In the genomic region with DNA sequence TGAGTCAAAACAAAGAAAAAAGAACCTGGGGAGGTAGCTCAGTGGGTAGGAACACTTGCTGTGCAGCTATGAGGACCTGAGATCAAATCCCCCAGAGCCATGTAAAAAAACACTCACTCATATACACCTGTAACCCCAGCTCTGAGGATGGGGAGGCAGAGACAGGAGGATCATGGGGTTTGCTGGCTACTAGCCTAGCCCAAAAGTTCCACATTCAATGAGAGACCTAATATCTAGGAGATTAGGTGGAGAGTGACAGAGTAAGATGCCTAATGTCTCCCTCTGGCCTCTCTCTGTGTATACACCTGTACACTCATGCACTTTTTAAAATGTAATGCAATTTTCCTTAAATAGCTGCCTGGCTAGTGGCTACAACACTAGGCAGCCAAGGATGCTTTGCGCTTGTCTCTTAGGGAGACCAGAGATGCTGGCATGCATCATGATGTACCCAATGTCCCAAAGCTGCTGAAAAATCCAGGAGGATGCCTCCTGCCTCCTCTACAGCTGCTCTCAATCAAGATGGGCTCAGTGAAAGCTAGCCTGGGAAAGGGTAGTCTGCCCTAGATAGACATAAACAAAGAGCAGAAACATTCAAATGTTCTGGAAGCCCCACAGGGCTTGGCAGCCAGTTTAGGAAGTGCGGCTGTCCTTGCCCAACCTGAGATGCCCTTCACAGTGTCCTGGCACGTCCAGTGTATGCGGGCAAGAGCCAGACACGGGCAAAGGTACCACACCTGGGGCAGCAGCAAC, we compare ENCODE assay signal across 15 mouse cellular contexts. TPM values are rescaled to one million over a fixed set of nuclear protein-coding genes. Genes with fewer than 3 reads are reported as not detected.
DNase-seq lines count a peak whose midpoint lies in the region; ATAC-seq and TF ChIP-seq lines count a peak whose summit lies in the region.
"Had no signal": no experiment of that assay in that cellular context is flagged by ENCODE, and none has a peak within 500 bp of the region (broad histone marks: within the 10 kb centered on the region; RNA-seq: fewer than 3 reads in every experiment).

No protein-coding gene starts in this region.

- no peak for DNase-seq in frontal cortex, postnatal 14 days (ENCODE audit: low spot score in 2 of 2)
- DNase-seq in kidney, postnatal 14 days: peak; percentile 32
- DNase-seq in cerebellum, postnatal 36 days: peak; percentile 82 to 86
- no peak for DNase-seq in spleen, postnatal 10 days (ENCODE audit: low spot score in 2 of 2)
- DNase-seq in midbrain, postnatal 0 days (ENCODE audit: low spot score): no peak
- DNase-seq: gastrocnemius, postnatal 14 days; right cerebral cortex, postnatal 14 days; thymus, adult 2 months had no signal

- H3K36me3 ChIP-seq in kidney, embryonic 14.5 days (ENCODE audit: control insufficient read depth, insufficient read depth, low read length): no peaks in the 10 kb centered on the region
- H3K36me3 ChIP-seq in midbrain, postnatal 0 days (ENCODE audit: insufficient read depth, low read length): no peaks in the 10 kb centered on the region
- H3K36me3 ChIP-seq: hindbrain, embryonic 10.5 days; midbrain, embryonic 13.5 days had no signal

- H3K4me1 ChIP-seq in kidney, embryonic 14.5 days (ENCODE audit: control insufficient read depth, insufficient read depth, low read length): no peaks in the 10 kb centered on the region
- no peaks in the 10 kb centered on the region for H3K4me1 ChIP-seq in midbrain, postnatal 0 days (ENCODE audit: insufficient read depth, low read length)
- H3K4me1 ChIP-seq: midbrain, embryonic 13.5 days had no signal

- no peaks in the 10 kb centered on the region for H3K9me3 ChIP-seq in kidney, embryonic 14.5 days (ENCODE audit: control insufficient read depth, low read length)
- no peaks in the 10 kb centered on the region for H3K9me3 ChIP-seq in midbrain, postnatal 0 days (ENCODE audit: low read length)
- H3K9me3 ChIP-seq: hindbrain, embryonic 10.5 days; midbrain, embryonic 13.5 days had no signal

- TF ChIP-seq CTCF in midbrain, postnatal 0 days (IDR thresholded peaks at IDR 0.05): no peak

- H3K4me3 ChIP-seq in kidney, embryonic 14.5 days (ENCODE audit: low read length): no peak overlapping the region
- H3K4me3 ChIP-seq in midbrain, postnatal 0 days (ENCODE audit: low read depth, low read length): no peak overlapping the region
- H3K4me3 ChIP-seq: forebrain, embryonic 13.5 days; hindbrain, embryonic 10.5 days; midbrain, embryonic 13.5 days had no signal

- no peak overlapping the region for H3K27ac ChIP-seq in kidney, embryonic 14.5 days (ENCODE audit: low read depth, low read length)
- no peak overlapping the region for H3K27ac ChIP-seq in midbrain, postnatal 0 days (ENCODE audit: low read depth, low read length)
- H3K27ac ChIP-seq: forebrain, embryonic 13.5 days; hindbrain, embryonic 10.5 days; midbrain, embryonic 13.5 days had no signal

- peak; percentile 79 for ATAC-seq in frontal cortex, adult (ENCODE audit: low TSS enrichment)
- ATAC-seq in kidney, embryonic 14.5 days (ENCODE audit: low FRiP score, low TSS enrichment): no peak
- ATAC-seq in cerebellum, adult (ENCODE audit: insufficient number of reproducible peaks, low FRiP score, low TSS enrichment): peak; percentile 66
- no peak for ATAC-seq in midbrain, postnatal 0 days (ENCODE audit: low FRiP score)
- ATAC-seq: forebrain, embryonic 13.5 days; lung, postnatal 0 days; midbrain, embryonic 13.5 days had no signal

- H3K27me3 ChIP-seq in kidney, embryonic 14.5 days (ENCODE audit: control insufficient read depth, insufficient read depth, low read length): no peaks in the 10 kb centered on the region
- no peaks in the 10 kb centered on the region for H3K27me3 ChIP-seq in midbrain, postnatal 0 days (ENCODE audit: insufficient read depth, low read length)
- H3K27me3 ChIP-seq: forebrain, embryonic 13.5 days; midbrain, embryonic 13.5 days had no signal

- H3K9ac ChIP-seq in kidney, embryonic 14.5 days (ENCODE audit: low read depth, low read length): no peak overlapping the region
- no peak overlapping the region for H3K9ac ChIP-seq in midbrain, postnatal 0 days (replicated peaks; ENCODE audit: low read length, poor library complexity, severe bottlenecking)
- H3K9ac ChIP-seq: forebrain, embryonic 13.5 days; midbrain, embryonic 13.5 days had no signal

- WGBS in kidney, embryonic 14.5 days: 84% methylated on average over 5 of the region's 5 CpGs
- WGBS in midbrain, postnatal 0 days: 81% methylated on average over 5 of the region's 5 CpGs

- H3K4me2 ChIP-seq in kidney, embryonic 14.5 days (replicated peaks; ENCODE audit: low read depth, low read length): no peak overlapping the region
- no peak overlapping the region for H3K4me2 ChIP-seq in midbrain, postnatal 0 days (ENCODE audit: low read depth, low read length, poor library complexity, severe bottlenecking)
- H3K4me2 ChIP-seq: forebrain, embryonic 13.5 days; midbrain, embryonic 13.5 days had no signal

RNA-seq across cellular contexts. Expression of gene Abraxas2, which starts 32.7 kb away (rescaled TPM):
- polyA plus RNA-seq in kidney, embryonic 14.5 days (2014; fragmentation: Nextera tagmentation; extraction: Ambion mirVana): 37.6 and 50.0 TPM in 2 replicates
- total RNA-seq in midbrain, postnatal 0 days (2014; rRNA removed): 26.7 and 28.8 TPM in 2 replicates
- polyA plus RNA-seq in midbrain, postnatal 0 days (2015; fragmentation: Nextera tagmentation; extraction: Ambion mirVana): 31.1 and 32.3 TPM in 2 replicates

RNA-seq across cellular contexts. Expression of gene Zranb1, which starts 39.2 kb away (rescaled TPM):
- 18.0 and 20.0 TPM in 2 replicates for polyA plus RNA-seq in kidney, embryonic 14.5 days (2014; fragmentation: Nextera tagmentation; extraction: Ambion mirVana)
- 45.1 and 64.6 TPM in 2 replicates for total RNA-seq in midbrain, postnatal 0 days (2014; rRNA removed)
- polyA plus RNA-seq in midbrain, postnatal 0 days (2015; fragmentation: Nextera tagmentation; extraction: Ambion mirVana): 26.6 and 28.2 TPM in 2 replicates

RNA-seq across cellular contexts. Expression of gene Eef1akmt2, which starts 39.3 kb away (rescaled TPM):
- 72.4 and 101 TPM in 2 replicates for polyA plus RNA-seq in kidney, embryonic 14.5 days (2014; fragmentation: Nextera tagmentation; extraction: Ambion mirVana)
- total RNA-seq in midbrain, postnatal 0 days (2014; rRNA removed): 52.1 and 62.1 TPM in 2 replicates
- 80.1 and 84.2 TPM in 2 replicates for polyA plus RNA-seq in midbrain, postnatal 0 days (2015; fragmentation: Nextera tagmentation; extraction: Ambion mirVana)

Comparison
In these comparisons a context has a peak if more than half of its experiments do, and no peak if none do; other contexts are left out.
1. ATAC-seq: peak in frontal cortex, adult (single experiment) and cerebellum, adult (single experiment); none in kidney, embryonic 14.5 days (single experiment) and midbrain, postnatal 0 days (single experiment).
2. DNase-seq: peak in kidney, postnatal 14 days (single experiment) and cerebellum, postnatal 36 days (2 of 2); none in frontal cortex, postnatal 14 days (0 of 2), spleen, postnatal 10 days (0 of 2) and midbrain, postnatal 0 days (single experiment).